Mouse (Mus musculus): ENCODE measurements at regions not wholly inside any gene's neighbourhood (a gene's known extent, or its start where the extent isn't known, plus 50 kb on each side); places are given as distances from the start of the nearest gene placed in this dataset.

DNA sequence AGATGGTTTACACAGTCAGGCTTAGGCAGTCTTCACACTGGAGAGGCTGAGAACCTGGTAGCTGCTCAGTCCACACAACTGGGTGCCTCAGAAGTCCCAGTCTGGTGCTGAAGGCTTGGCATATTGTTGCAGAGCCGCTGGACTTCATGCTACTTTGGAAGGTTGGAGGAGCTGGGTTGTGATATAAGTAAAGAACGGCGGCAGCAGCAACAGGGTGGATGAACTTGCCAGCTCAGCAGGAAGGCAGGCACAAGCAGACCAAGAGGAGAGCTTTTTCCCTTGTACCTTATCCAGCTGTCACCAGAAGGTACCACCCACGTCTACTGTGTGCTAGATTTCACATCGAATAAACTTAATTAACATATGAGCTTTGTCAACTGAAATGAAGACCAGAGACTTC is 167.4 kb downstream of the Adamts15 start:
- WGBS, result 93% methylated on average over 5 of the region's 5 CpGs
- no peaks in the 10 kb centered on the region for H3K27me3 ChIP-seq
- no peak overlapping the region for H3K4me3 ChIP-seq (replicated peaks)
- no peaks in the 10 kb centered on the region for H3K9me3 ChIP-seq
- H3K9ac ChIP-seq (replicated peaks), result no peak overlapping the region
- H3K36me3 ChIP-seq, result no peaks in the 10 kb centered on the region
- ATAC-seq (ENCODE audit: insufficient number of reproducible peaks, insufficient read depth, low FRiP score, low TSS enrichment, low read depth), result no peak
- no peak overlapping the region for H3K4me2 ChIP-seq
- H3K4me1 ChIP-seq (replicated peaks), result no peaks in the 10 kb centered on the region
- H3K27ac ChIP-seq, result no peak overlapping the region

DNA sequence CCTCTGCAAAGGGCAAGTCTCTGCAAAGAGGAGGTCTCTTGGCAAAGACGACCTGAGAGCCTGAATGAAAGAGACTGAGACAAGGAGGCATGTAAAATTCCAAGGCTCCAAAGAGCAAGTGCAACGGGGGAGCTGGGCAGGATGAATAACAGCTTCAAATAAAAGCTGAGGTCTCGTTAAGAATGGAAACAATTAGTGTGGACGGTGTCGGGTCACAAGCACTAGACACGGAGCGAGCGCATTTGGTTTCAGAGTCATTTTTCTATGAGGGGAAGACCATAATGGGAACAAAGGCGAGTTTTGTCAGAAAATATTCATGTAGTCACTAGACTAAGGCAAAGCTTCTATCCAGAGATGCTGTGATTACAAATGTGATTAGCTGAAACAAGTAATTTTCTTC is 178.8 kb downstream of the Adamts15 start:
- Histone ChIP-seq H3K27ac (peak overlapping the region; percentile 69), H3K27me3 (no peaks in the 10 kb centered on the region), H3K4me3 (replicated peaks) (no peak overlapping the region), H3K9me3 (no peaks in the 10 kb centered on the region), H3K4me2 (no peak overlapping the region), H3K4me1 (replicated peaks) (peaks cover 47% of the 10 kb centered on the region), H3K9ac (replicated peaks) (no peak overlapping the region), H3K36me3 (no peaks in the 10 kb centered on the region)
- 7% methylated on average over 9 of the region's 9 CpGs for WGBS
- no peak for ATAC-seq (ENCODE audit: insufficient number of reproducible peaks, insufficient read depth, low FRiP score, low TSS enrichment, low read depth)

DNA sequence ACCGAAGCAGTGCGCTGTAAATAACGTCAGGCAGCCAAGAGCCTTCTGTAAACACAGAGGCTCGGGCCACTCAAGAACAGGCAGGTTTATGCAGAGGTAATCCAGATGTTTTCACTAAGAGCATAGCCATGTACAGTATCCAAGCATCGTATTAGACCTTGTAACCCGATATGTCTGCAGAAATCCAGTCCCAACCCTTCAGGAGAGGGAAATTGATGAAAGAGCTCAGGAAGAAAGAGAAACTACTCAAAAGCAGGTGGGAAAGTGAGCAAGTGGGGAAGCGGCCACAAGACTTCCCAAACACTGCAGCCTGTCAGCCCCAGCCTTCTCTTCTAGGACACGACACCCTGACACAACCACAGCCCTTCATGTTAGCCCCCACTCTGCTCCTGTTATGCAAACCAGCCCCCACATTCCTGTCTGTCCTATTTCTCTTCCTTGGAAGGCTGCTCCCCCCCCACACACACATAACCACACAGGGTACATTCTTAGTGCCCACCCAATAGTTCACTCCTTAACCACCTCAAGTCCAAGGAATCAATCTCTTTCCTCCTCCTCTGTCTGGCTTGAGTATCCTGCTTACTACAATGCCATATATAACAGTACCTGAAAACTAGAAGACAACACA is 179.7 kb downstream of the Adamts15 start:
- Histone ChIP-seq H3K27ac (peak overlapping the region; percentile 91), H3K27me3 (no peaks in the 10 kb centered on the region)
- ATAC-seq (ENCODE audit: insufficient number of reproducible peaks, insufficient read depth, low FRiP score, low TSS enrichment, low read depth), result peak; percentile 90

DNA sequence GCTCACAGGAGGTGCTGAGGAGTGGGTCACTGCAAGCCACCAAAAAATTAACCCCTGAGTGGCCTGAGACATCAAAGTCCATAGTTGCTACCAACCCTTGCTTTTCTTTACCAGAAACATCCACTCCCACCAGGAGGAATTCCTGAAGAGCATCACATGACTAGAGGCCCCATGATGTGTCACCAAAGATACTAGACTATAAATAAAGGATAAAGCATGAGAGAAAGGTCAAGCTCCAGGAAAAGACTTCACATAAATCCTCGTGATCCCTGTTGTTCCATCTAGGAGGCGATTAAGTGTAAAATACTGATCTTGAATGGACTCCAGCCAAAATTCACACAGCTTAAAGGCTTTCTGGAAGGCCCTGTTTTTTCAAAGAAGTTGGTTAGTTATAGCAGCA is 190.6 kb downstream of the Adamts15 start:
- 58% methylated on average over 2 of the region's 2 CpGs for WGBS
- Histone ChIP-seq H3K4me2 (no peak overlapping the region), H3K27ac (no peak overlapping the region), H3K4me1 (replicated peaks) (0 out of 2 replicates have a peak, but pooled peaks cover 8% of the 10 kb centered on the region), H3K27me3 (no peaks in the 10 kb centered on the region), H3K36me3 (no peaks in the 10 kb centered on the region), H3K4me3 (replicated peaks) (no peak overlapping the region), H3K9me3 (no peaks in the 10 kb centered on the region), H3K9ac (replicated peaks) (no peak overlapping the region)
- no peak for ATAC-seq (ENCODE audit: insufficient number of reproducible peaks, insufficient read depth, low FRiP score, low TSS enrichment, low read depth)

More for the DNA sequence above, 179.7 kb downstream of the Adamts15 start:
- H3K9me3 ChIP-seq, result no peaks in the 10 kb centered on the region
- no peak overlapping the region for H3K4me3 ChIP-seq (replicated peaks)
- H3K4me2 ChIP-seq, result peak overlapping the region; percentile 35
- no peaks in the 10 kb centered on the region for H3K36me3 ChIP-seq
- H3K9ac ChIP-seq (replicated peaks), result no peak overlapping the region
- peaks cover 47% of the 10 kb centered on the region for H3K4me1 ChIP-seq (replicated peaks)
- WGBS, result 10% methylated on average over 8 of the region's 8 CpGs

DNA sequence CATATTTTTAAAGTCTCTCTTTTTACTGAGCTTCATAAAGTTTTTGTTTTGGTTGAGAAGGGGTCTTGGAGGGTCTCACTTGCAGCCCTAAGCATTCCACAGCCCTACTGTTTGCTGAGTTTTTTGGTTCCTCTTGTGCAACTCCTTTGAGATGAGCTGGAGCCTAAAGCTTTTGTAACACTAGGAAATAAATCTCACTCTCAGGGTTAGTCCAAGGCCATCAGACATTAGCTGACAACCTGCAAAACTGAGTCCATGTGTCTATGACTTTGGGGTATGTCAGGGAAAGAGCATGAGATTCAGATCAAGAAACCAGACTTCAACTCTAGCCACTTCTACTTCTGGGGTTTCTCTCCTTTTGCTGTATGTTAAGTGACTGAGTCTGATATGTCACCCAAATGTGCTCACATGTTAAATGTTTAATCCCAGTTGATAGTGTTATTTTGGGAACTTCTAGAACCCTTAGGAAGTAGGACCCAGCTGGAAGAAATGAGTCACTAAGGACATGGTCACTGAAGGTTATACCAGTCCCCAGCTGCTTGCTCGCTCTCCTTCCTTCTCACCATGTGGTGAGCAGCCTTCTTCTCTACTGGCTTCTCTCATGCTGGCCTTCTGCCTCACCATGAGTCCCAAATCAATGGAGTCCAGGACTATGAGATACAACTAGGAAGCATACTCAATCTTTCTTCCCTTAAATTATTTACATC is 198.7 kb downstream of the Adamts15 start:
- Histone ChIP-seq H3K27ac (no peak overlapping the region), H3K9ac (replicated peaks) (no peak overlapping the region), H3K4me2 (no peak overlapping the region), H3K9me3 (no peaks in the 10 kb centered on the region), H3K27me3 (no peaks in the 10 kb centered on the region), H3K4me1 (replicated peaks) (no peaks in the 10 kb centered on the region), H3K36me3 (no peaks in the 10 kb centered on the region), H3K4me3 (replicated peaks) (no peak overlapping the region)
- 90% methylated on average over 1 of the region's 1 CpGs for WGBS
- no peak for ATAC-seq (ENCODE audit: insufficient number of reproducible peaks, insufficient read depth, low FRiP score, low TSS enrichment, low read depth)

DNA sequence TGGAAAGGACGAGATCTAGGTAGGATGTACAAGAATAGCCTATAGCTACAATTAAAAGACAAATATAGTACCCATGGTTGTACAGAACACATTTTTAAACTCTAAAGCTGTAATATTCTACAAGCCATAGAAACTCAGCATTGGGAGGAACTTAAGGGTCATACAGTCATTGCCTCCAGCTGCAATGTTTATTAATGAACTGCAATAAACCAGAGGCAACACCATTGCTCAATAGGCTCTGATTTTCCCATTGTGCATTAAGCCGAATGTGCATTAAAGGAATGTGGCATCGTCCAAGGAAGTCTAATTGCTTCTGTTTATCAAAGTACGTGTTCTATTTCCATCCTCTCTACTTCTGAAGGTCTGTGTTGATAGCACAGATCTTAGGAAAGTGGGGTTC is 200.4 kb downstream of the Adamts15 start:
- 81% methylated on average over 4 of the region's 4 CpGs for WGBS
- Histone ChIP-seq H3K9me3 (no peaks in the 10 kb centered on the region), H3K27ac (no peak overlapping the region), H3K4me3 (replicated peaks) (no peak overlapping the region), H3K4me1 (replicated peaks) (peaks cover 4% of the 10 kb centered on the region), H3K27me3 (no peaks in the 10 kb centered on the region), H3K4me2 (no peak overlapping the region), H3K9ac (replicated peaks) (no peak overlapping the region), H3K36me3 (no peaks in the 10 kb centered on the region)
- no peak for ATAC-seq (ENCODE audit: insufficient number of reproducible peaks, insufficient read depth, low FRiP score, low TSS enrichment, low read depth)

DNA sequence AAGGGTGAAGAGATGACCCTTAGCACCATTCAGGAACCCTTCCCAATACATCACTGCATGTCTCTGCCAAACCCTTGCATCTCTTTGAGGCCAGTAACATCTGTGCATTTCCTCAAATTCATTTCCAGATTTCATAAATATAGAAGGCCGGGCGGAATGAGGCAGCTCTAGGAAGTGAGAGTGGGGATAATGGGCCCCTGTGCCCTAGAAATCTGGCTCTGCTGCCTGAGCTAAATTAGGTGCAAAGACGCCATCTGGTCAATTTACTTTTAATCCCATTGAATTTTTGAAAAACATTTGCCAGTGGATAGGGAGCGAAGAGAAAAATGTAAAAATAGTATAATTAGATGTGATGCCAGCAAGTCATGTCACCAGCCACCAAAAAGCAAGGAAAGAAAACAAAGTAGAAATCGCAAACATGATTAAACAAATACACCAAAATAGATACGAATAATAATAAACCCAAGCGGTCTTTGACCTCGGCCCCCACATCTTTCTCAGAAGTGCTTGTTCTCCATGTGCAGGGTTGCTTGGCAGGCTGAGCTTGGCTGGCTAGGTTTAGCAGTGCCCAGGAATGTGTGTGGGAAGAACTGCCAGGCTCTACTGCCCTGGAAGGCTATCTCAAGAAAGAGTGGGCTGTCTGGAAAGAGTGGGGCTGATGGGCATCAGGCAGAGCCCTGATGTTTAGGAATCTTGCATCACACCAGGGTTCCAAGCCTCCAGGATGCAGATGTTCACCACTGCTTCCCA is 205.7 kb downstream of the Adamts15 start:
- Histone ChIP-seq H3K36me3 (no peaks in the 10 kb centered on the region), H3K4me2 (no peak overlapping the region), H3K9ac (replicated peaks) (no peak overlapping the region; the same call in 1 of the 2 replicates), H3K4me1 (replicated peaks) (peaks cover 9% of the 10 kb centered on the region), H3K4me3 (replicated peaks) (no peak overlapping the region), H3K9me3 (no peaks in the 10 kb centered on the region), H3K27ac (no peak overlapping the region), H3K27me3 (no peaks in the 10 kb centered on the region)
- ATAC-seq (ENCODE audit: insufficient number of reproducible peaks, insufficient read depth, low FRiP score, low TSS enrichment, low read depth), result no peak
- 68% methylated on average over 8 of the region's 8 CpGs for WGBS

DNA sequence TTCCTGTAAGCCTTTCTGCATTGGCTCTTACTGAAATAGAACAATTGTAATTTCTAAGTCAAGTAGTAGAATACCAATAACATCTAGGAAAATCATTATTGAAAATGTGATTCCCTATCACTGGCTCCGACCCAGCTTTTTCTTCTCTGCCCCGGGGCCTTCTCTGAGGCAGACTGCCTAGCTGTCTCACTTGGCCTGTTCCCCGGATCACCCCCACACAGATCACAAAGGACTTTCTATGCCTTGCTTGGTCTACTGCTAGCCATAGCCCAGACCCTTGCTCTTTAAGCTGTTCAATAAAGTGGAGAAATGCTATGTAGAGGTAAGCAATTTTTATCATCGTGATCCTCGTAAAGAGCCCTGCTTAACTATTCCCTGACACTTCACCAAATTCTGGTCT is 212.1 kb downstream of the Adamts15 start:
- ATAC-seq (ENCODE audit: insufficient number of reproducible peaks, insufficient read depth, low FRiP score, low TSS enrichment, low read depth), result no peak
- no peak overlapping the region for H3K27ac ChIP-seq
- H3K4me3 ChIP-seq (replicated peaks), result no peak overlapping the region
- no peaks in the 10 kb centered on the region for H3K27me3 ChIP-seq
- peaks cover 8% of the 10 kb centered on the region; the same call in 1 of the 2 replicates for H3K4me1 ChIP-seq (replicated peaks)
- no peak overlapping the region for H3K4me2 ChIP-seq
- WGBS, result 83% methylated on average over 5 of the region's 5 CpGs
- H3K36me3 ChIP-seq, result no peaks in the 10 kb centered on the region
- H3K9ac ChIP-seq (replicated peaks), result no peak overlapping the region
- no peaks in the 10 kb centered on the region for H3K9me3 ChIP-seq

DNA sequence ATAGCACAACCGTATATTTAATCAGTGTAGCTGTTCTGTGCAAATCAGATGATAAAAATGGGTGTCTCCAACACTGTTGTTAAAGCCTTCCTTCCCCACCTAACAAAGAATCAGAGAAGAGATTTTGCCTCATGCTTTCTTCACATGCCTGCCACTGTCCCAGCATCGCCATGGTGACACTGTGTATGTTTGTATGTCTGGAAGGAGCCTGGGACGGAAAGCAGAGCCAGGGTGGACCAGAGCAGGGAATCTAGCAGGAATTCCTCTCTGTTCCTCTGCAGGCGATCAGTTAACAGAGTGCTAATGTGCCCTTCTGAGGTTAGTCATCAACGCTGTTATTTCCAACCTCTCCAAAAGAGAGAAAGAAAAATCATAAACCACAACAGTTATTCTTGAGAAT is 222.4 kb downstream of the Adamts15 start:
- WGBS, result 69% methylated on average over 5 of the region's 5 CpGs
- ATAC-seq (ENCODE audit: insufficient number of reproducible peaks, insufficient read depth, low FRiP score, low TSS enrichment, low read depth), result no peak
- Histone ChIP-seq H3K9ac (replicated peaks) (no peak overlapping the region), H3K4me1 (replicated peaks) (no peaks in the 10 kb centered on the region), H3K27ac (no peak overlapping the region), H3K9me3 (no peaks in the 10 kb centered on the region), H3K27me3 (no peaks in the 10 kb centered on the region), H3K4me3 (replicated peaks) (no peak overlapping the region), H3K4me2 (no peak overlapping the region), H3K36me3 (no peaks in the 10 kb centered on the region)

DNA sequence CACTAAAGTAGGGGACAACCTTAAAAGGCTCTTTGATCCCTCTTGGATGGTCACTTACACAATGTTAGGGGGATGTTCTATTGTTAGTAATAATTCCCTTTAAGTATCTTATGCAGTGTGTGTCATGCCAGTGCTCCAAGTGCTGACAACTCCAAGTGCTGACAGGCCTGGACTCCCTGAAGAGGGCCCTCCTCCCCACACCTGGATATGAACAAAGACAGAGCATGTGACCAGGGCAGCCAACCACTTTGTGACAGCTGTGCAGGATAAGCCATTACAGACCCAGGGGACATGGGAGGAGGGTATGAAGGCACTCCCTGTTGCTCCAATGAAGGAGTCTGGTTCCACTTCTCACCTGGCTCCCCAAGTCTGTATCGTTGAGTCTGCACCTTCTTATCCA is 224.7 kb downstream of the Adamts15 start:
- no peak overlapping the region for H3K27ac ChIP-seq

DNA sequence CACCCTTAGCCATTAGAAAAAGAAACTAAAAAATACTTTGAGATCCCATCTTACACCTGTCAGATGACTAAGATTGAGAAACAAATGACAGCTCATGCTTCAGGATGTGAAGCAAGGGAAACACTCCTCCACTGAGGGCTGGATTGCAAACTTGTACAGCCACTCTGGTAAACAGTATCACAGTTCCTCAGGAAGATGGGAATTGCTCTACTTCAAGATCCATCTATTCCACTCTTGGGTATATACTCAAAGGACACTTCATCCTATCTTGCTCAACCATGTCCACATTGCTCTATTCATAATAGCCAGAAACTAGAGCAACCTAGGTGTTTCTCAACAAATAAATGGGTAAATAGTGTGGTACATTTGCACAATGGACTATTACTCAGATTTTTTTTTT is 241.2 kb downstream of the Snx19 start:
- Histone ChIP-seq H3K4me3 (replicated peaks) (no peak overlapping the region), H3K9ac (replicated peaks) (no peak overlapping the region), H3K4me2 (no peak overlapping the region), H3K27ac (no peak overlapping the region), H3K27me3 (no peaks in the 10 kb centered on the region), H3K4me1 (replicated peaks) (peaks cover 10% of the 10 kb centered on the region), H3K9me3 (peaks cover 12% of the 10 kb centered on the region), H3K36me3 (no peaks in the 10 kb centered on the region)
- no peak for ATAC-seq (ENCODE audit: insufficient number of reproducible peaks, insufficient read depth, low FRiP score, low TSS enrichment, low read depth)

More for the DNA sequence above, 224.7 kb downstream of the Adamts15 start:
- Histone ChIP-seq H3K9ac (replicated peaks) (no peak overlapping the region), H3K4me2 (no peak overlapping the region), H3K4me1 (replicated peaks) (no peaks in the 10 kb centered on the region), H3K4me3 (replicated peaks) (no peak overlapping the region), H3K36me3 (no peaks in the 10 kb centered on the region), H3K27me3 (no peaks in the 10 kb centered on the region), H3K9me3 (no peaks in the 10 kb centered on the region)
- no peak for ATAC-seq (ENCODE audit: insufficient number of reproducible peaks, insufficient read depth, low FRiP score, low TSS enrichment, low read depth)
- WGBS, result 70% methylated on average over 1 of the region's 1 CpGs
